In the genomic region with DNA sequence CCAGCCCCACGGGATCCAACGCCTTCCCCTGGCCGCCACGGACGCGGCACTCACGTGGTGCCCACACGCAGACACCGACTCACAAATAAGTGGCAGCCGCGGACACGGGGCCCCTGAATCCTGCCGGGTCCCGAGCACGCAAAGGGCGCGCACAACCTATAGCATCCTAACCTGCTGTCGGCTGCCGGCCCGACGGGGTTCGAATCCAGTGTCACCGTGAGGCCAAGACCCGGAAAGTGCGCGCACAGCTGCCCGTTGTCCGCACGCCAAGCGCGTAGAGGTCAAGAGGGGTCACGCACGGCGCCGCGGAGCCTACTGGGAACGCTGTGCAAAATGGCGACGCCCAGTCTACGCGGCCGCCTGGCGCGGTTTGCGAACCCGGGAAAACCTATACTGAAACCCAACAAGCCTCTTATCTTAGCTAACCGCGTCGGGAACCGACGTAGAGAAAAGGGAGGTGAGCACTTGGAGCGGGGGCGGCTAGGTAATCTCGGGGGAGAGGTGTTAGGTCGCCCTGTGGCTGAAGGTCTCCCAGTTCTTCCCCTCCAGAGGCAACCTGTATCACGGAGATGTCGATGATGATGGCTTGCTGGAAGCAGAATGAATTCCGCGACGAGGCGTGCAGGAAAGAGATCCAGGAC, we compare ENCODE assay signal across 8 mouse cellular contexts. TPM values are rescaled to one million over a fixed set of nuclear protein-coding genes. Genes with fewer than 3 reads are reported as not detected.
DNase-seq lines count a peak whose midpoint lies in the region; ATAC-seq and TF ChIP-seq lines count a peak whose summit lies in the region.

Chchd1 (plus strand) TSS at position 266 of the 641 bp plus-strand sequence.

- no peak for TF ChIP-seq CTCF in brain, embryonic 14.5 days (IDR thresholded peaks at IDR 0.05; ENCODE audit: borderline replicate concordance, extremely low read depth, insufficient read depth, insufficient read length)
- no peak for TF ChIP-seq CTCF in liver, adult 2 months (IDR thresholded peaks at IDR 0.05; ENCODE audit: low read depth, low read length)

- H3K4me2 ChIP-seq in heart, embryonic 11.5 days: peak within 1 kb of the TSS; percentile 63
- peak within 1 kb of the TSS; percentile 73 for H3K4me2 ChIP-seq in kidney, embryonic 16.5 days (replicated peaks; ENCODE audit: low read depth, low read length)

- H3K79me2 ChIP-seq in liver, adult 2 months (ENCODE audit: control insufficient read depth, insufficient read depth, low read length): peaks cover 18% of the 10 kb centered on the region; the same call in 1 of the 2 replicates

- H3K27ac ChIP-seq in heart, embryonic 11.5 days (ENCODE audit: low read depth, low read length): peak within 1 kb of the TSS; percentile 87
- peak within 1 kb of the TSS; percentile 95 for H3K27ac ChIP-seq in kidney, embryonic 16.5 days (ENCODE audit: low read length)
- H3K27ac ChIP-seq in liver, adult 2 months (replicated peaks; ENCODE audit: insufficient read depth, low read depth, low read length): peak within 1 kb of the TSS; percentile 88

- DNase-seq in CD4-positive helper T cell, adult 2 months (ENCODE audit: low read depth, low spot score): peak; percentile 84
- peak; percentile 92 for DNase-seq in brain, embryonic 14.5 days (ENCODE audit: low read depth)
- peak; percentile 69 for DNase-seq in liver, adult 2 months (ENCODE audit: extremely low read depth, low read depth, low spot score)
- peak; percentile 85 to 86 for DNase-seq in spleen, postnatal 36 days (ENCODE audit: low spot score in 2 of 2)

- ATAC-seq in heart, embryonic 11.5 days (replicated peaks; ENCODE audit: insufficient number of reproducible peaks, low FRiP score, low TSS enrichment): peak; percentile 79
- ATAC-seq in kidney, embryonic 16.5 days (ENCODE audit: low FRiP score, low TSS enrichment): peak; percentile 73
- ATAC-seq in monocyte, adult 5-6 weeks (replicated peaks; ENCODE audit: insufficient number of reproducible peaks, low FRiP score, low TSS enrichment, poor library complexity, severe bottlenecking): peak; percentile 87

- H3K36me3 ChIP-seq in erythroblast, embryonic 14.5 days (ENCODE audit: control insufficient read depth): peaks cover 42% of the 10 kb centered on the region
- peaks cover 5% of the 10 kb centered on the region; the same call in 1 of the 2 replicates for H3K36me3 ChIP-seq in heart, embryonic 11.5 days (ENCODE audit: control insufficient read depth, insufficient read depth, low read length)
- peaks cover 11% of the 10 kb centered on the region; the same call in 1 of the 2 replicates for H3K36me3 ChIP-seq in kidney, embryonic 16.5 days (ENCODE audit: insufficient read depth, low read length)
- H3K36me3 ChIP-seq in liver, adult 2 months (ENCODE audit: control insufficient read depth, insufficient read depth, low read length): peaks cover 15% of the 10 kb centered on the region; the same call in 1 of the 2 replicates

- peak within 1 kb of the TSS; percentile 70 for H3K4me3 ChIP-seq in erythroblast, embryonic 14.5 days (replicated peaks)
- peak within 1 kb of the TSS; percentile 81 for H3K4me3 ChIP-seq in heart, embryonic 11.5 days (ENCODE audit: low read depth, low read length)
- H3K4me3 ChIP-seq in kidney, embryonic 16.5 days (ENCODE audit: low read length): peak within 1 kb of the TSS; percentile 96
- peak within 1 kb of the TSS; percentile 82 for H3K4me3 ChIP-seq in liver, adult 2 months (ENCODE audit: insufficient read depth, low read depth, low read length)

- H3K9me3 ChIP-seq in erythroblast, embryonic 14.5 days (ENCODE audit: control insufficient read depth, low read length): no peaks in the 10 kb centered on the region
- H3K9me3 ChIP-seq in heart, embryonic 11.5 days (replicated peaks; ENCODE audit: control insufficient read depth, low read length): no peaks in the 10 kb centered on the region
- H3K9me3 ChIP-seq in kidney, embryonic 16.5 days (ENCODE audit: low read length): no peaks in the 10 kb centered on the region

- H3K9ac ChIP-seq in heart, embryonic 11.5 days (ENCODE audit: low read depth, low read length): peak within 1 kb of the TSS; percentile 96
- peak within 1 kb of the TSS; percentile 95 for H3K9ac ChIP-seq in kidney, embryonic 16.5 days (replicated peaks; ENCODE audit: low read length)
- peak within 1 kb of the TSS; percentile 94 for H3K9ac ChIP-seq in liver, adult 2 months (ENCODE audit: low read depth, low read length)

- under 1% methylated on average over 61 of the region's 61 CpGs for WGBS in heart, embryonic 11.5 days (ENCODE audit: insufficient replicate concordance)
- under 1% methylated on average over 61 of the region's 61 CpGs for WGBS in kidney, embryonic 16.5 days
- under 1% methylated on average over 61 of the region's 61 CpGs for WGBS in liver, adult 2 months

- no peaks in the 10 kb centered on the region for H3K27me3 ChIP-seq in erythroblast, embryonic 14.5 days (ENCODE audit: control insufficient read depth)
- H3K27me3 ChIP-seq in heart, embryonic 11.5 days (ENCODE audit: control insufficient read depth, insufficient read depth, low read length): no peaks in the 10 kb centered on the region
- no peaks in the 10 kb centered on the region for H3K27me3 ChIP-seq in kidney, embryonic 16.5 days (ENCODE audit: insufficient read depth, low read length)
- H3K27me3 ChIP-seq in liver, adult 2 months (ENCODE audit: control insufficient read depth, insufficient read depth, low read length): no peaks in the 10 kb centered on the region

- peaks cover 70% of the 10 kb centered on the region for H3K4me1 ChIP-seq in erythroblast, embryonic 14.5 days (ENCODE audit: control insufficient read depth)
- peaks cover 14% of the 10 kb centered on the region; the same call in 1 of the 2 replicates for H3K4me1 ChIP-seq in heart, embryonic 11.5 days (ENCODE audit: control insufficient read depth, insufficient read depth, low read length)
- H3K4me1 ChIP-seq in kidney, embryonic 16.5 days (ENCODE audit: insufficient read depth, low read length): peaks cover 36% of the 10 kb centered on the region
- H3K4me1 ChIP-seq in liver, adult 2 months (ENCODE audit: control insufficient read depth, insufficient read depth, low read length): peaks cover 5% of the 10 kb centered on the region

- TF ChIP-seq POLR2A in brain, embryonic 14.5 days (IDR thresholded peaks at IDR 0.05; ENCODE audit: borderline replicate concordance, extremely low read depth, insufficient read depth, insufficient read length, poor library complexity, severe bottlenecking): 0 out of 2 replicates have a peak, but pooled peaks have one; percentile 31
- TF ChIP-seq POLR2A in liver, adult 2 months (IDR thresholded peaks at IDR 0.05; ENCODE audit: extremely low read depth, insufficient read depth, low read length): peak; percentile 54; the same call in 1 of the 2 replicates

RNA-seq across cellular contexts. Expression of gene Chchd1, which starts in this region (rescaled TPM):
- polyA plus RNA-seq in brain, embryonic 14.5 days (2012; rRNA removed): 95.3 and 112 TPM in 2 replicates
- polyA plus RNA-seq in erythroblast, embryonic 14.5 days (2012): 0.43 and 0.77 TPM in 2 replicates
- 221 and 230 TPM in 2 replicates for polyA plus RNA-seq in heart, embryonic 11.5 days (2014; fragmentation: Nextera tagmentation; extraction: Ambion mirVana)
- 161 and 171 TPM in 2 replicates for polyA plus RNA-seq in kidney, embryonic 16.5 days (2015; fragmentation: Nextera tagmentation; extraction: Ambion mirVana)
- 92.7 and 112 TPM in 2 replicates for total RNA-seq in liver, adult 2 months (2014; rRNA removed)
- 23.8 and 31.0 TPM in 2 replicates for polyA plus RNA-seq in liver, adult 2 months (2012; rRNA removed)
- 61.2 to 77.6 TPM (median 74.5 TPM) in 3 replicates for total RNA-seq in monocyte, adult 5-6 weeks (2017)

Comparison
In these comparisons a context has a peak if more than half of its experiments do, and no peak if none do; other contexts are left out.
1. Peak in every context shown above with its lines: DNase-seq, ATAC-seq, H3K4me3 ChIP-seq and H3K27ac ChIP-seq.
2. RNA of gene Chchd1 (polyA plus RNA-seq): 221 to 230 TPM in heart, embryonic 11.5 days, 161 to 171 TPM in kidney, embryonic 16.5 days, 95.3 to 112 TPM in brain, embryonic 14.5 days and 23.8 to 31.0 TPM in liver, adult 2 months; 0.43 to 0.77 TPM in erythroblast, embryonic 14.5 days; every median in the first group is over 10 times any median in the second.